Mouse (Mus musculus) cerebellum, adult 11 months (tissue): ENCODE results near the gene Apc2.
"Not testable (repeated sequence)": the region's sequence is repeated elsewhere in the genome, so short reads cannot be mapped to it uniquely, and the experiment has no call there.

Source experiments
- DNase-seq: peaks from one replicate; pipeline ENCODE4 v3.0.0; 2022

Apc2 gene

GRCm38 (mm10) chr10:80345122-80345521, 49.3 kb downstream of the Apc2 start:
- DNase-seq: no peak

GRCm38 (mm10) chr10:80345929-80346328, 50.2 kb downstream of the Apc2 start:
- DNase-seq: not testable (repeated sequence)

- DNase-seq: no peak
These were observed 51.8 kb downstream of the Apc2 start for GRCm38 (mm10) chr10:80347514-80347967.

- DNase-seq: no peak
These were observed 52.5 kb downstream of the Apc2 start, which contains the start of gene Adamtsl5 for GRCm38 (mm10) chr10:80348244-80348781. Gene Adamtsl5, minus strand, starts transcription at chr10:80348412.

GRCm38 (mm10) chr10:80348981-80349380, 53.2 kb downstream of the Apc2 start:
- no peak for DNase-seq

- peak; percentile 84 for DNase-seq
These were observed 54.5 kb downstream of the Apc2 start for GRCm38 (mm10) chr10:80350292-80350691.

- no peak for DNase-seq
These were observed 56.1 kb downstream of the Apc2 start for GRCm38 (mm10) chr10:80351896-80352295.

GRCm38 (mm10) chr10:80352727-80353126, 57.0 kb downstream of the Apc2 start:
- DNase-seq: no peak

GRCm38 (mm10) chr10:80355431-80355830, 59.7 kb downstream of the Apc2 start:
- DNase-seq: peak; percentile 77

GRCm38 (mm10) chr10:80356001-80356682, 60.4 kb downstream of the Apc2 start, which contains the start of gene Plk5:
Gene Plk5, plus strand, starts transcription at chr10:80356459.
- peak; percentile 71 for DNase-seq

- DNase-seq: no peak
These were observed 61.0 kb downstream of the Apc2 start for GRCm38 (mm10) chr10:80356737-80357136.

- no peak for DNase-seq
These were observed 61.6 kb downstream of the Apc2 start for GRCm38 (mm10) chr10:80357336-80357735.

GRCm38 (mm10) chr10:80357994-80358639, 62.3 kb downstream of the Apc2 start:
- DNase-seq: peak; percentile 78

GRCm38 (mm10) chr10:80363734-80364133, 68.0 kb downstream of the Apc2 start:
- DNase-seq: no peak

GRCm38 (mm10) chr10:80365736-80366135, 70.0 kb downstream of the Apc2 start:
- DNase-seq: no peak
